Mouse (Mus musculus): Measurements from ENCODE around the gene Lad1.

The Lad1 gene

DNA sequence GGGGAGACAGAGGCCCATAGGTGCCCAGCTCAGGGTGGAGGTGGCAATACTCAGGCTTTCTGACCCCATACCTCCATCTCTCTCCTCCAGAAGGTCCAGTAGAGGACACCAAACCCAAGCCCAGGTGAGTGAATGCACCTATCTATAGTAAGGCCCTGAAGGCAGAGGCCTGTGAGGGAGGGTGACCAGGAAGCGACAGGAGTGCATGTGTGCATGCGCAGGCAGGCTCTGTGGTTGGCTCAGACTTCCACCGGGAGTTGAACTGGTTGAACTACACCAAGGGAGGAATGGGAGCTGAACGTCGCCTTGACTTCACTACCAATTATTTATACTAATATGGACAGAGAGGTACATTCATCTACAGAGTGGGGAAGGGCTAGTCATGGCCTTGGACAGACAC, 28.2 kb downstream of the Lad1 start:
- DNase-seq (ENCODE audit: low read depth, low spot score): no peak

DNA sequence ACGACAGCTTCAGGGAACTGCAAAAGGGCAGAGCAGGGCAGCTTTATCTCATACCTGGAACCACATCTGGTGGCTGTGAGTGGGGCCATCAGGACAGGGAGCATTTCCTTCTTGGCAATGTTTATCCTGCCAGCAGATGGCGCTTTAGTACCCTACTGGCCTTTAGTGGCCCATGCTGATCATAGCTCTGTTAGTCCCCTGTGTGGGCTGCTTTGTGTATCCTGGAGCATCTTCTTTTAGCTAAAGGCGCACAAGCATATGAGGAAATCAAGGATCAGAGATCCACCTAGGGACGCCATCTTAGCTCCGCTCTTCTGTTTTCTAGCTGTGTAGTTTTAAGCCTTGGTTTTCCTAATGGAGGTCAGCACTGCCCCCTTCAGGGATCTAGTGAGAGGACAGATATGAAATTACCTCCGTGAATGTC, 28.8 kb downstream of the Lad1 start:
- peak; percentile 79 for DNase-seq (ENCODE audit: low read depth, low spot score)

DNA sequence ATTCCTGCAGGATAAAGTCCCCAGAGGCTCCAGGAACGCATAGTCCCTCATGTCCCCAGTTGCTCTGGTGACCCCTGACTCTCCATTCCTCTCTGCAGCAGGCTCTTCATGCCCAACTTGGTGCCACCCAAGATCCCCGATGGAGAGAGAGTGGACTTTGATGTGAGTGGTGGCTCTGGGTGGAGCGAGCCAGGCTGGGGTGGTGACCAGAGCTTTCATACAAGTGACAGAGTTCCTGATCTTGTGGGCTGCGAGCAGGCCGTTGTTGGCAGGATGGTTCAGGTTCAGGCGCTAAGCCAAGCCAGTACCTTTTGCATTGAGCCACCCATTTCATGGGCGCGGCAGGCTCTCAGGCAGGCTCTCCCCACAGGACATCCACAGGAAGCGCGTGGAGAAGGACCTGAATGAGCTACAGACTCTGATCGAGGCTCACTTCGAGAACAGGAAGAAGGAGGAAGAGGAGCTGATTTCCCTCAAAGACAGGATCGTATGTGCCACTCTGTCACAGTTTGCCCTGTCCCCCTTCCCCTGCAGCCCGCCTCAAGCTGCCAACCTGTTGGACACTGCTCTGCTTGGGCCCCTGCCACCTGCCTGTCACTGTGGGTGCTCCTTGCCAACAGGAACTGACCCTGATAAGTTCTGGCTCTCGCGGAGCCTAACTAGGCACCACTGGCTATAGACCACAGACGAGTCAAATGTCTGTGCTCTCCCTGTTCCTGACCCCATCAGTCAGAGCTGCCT, 29.4 kb downstream of the Lad1 start:
- DNase-seq (ENCODE audit: low read depth, low spot score): no peak

DNA sequence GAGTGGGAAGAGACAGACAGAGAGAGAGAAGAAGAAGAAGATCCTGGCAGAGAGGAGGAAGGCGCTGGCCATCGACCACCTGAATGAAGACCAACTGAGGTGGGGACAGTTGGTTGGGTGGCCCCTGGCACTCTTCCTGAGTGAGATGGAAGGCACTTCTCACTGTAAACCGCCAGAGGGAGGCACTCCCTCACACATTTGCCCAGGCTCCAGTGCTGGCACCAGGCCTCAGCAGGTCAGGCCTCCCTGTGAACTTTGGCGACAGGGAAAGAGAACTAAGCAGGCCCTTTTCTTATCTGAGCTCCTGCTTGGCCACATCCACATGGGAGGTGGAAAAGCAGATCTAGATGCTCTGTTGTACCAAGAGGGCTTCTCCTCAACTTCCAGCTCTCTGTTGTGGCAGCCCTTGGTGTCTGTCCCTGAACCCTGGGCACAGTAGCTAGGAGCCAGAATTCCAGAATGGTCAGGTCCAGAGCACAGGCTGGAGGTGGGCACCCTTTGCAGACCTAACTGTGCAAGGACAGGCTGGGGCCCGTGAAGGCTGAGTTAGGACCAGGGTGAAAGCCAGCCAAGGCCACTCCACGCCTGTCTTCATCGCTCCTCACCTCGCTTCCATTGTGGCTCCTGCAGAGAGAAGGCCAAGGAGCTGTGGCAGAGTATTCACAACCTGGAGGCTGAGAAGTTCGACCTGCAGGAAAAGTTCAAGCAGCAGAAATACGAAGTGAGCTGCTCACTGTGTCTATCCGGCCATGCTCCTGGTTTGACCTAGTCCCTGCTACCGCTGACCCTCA, 32.5 kb downstream of the Lad1 start:
- peak; percentile 45 for DNase-seq (ENCODE audit: low read depth, low spot score)

DNA sequence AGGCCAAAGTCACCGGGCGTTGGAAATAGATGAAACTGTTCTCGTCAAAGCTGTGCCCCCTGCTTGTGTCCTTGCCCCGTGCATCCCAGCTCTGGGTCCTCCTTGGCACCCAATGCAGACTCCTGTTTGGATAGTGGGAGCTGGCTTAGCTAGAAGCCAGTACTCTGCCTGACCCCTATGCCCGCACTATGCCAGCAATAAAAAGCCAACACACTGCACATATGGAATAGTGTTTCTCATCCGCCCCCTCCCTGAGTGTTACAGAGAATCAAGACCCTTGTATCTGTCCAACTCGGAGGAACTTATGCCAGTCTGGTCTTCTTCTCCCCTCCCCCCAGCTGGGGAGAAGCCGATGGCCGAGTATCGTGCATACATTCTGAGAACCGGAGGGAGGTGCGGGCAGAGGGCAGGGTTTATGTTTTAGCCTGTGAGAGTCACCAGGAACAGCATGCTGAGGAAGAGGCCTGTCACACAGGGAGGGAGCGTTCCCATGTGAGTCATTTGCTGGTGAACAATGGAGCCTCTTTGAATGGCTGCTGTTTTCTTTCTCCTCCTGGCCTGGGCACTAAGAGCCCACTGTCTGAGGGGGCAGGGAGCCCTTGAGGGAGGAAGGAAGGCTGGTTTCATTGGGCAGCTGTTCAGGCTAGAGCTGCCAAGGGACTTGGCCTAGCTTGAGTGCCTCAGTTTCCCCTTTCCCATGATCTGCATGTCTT, 33.8 kb downstream of the Lad1 start:
- no peak for DNase-seq (ENCODE audit: low read depth, low spot score)

DNA sequence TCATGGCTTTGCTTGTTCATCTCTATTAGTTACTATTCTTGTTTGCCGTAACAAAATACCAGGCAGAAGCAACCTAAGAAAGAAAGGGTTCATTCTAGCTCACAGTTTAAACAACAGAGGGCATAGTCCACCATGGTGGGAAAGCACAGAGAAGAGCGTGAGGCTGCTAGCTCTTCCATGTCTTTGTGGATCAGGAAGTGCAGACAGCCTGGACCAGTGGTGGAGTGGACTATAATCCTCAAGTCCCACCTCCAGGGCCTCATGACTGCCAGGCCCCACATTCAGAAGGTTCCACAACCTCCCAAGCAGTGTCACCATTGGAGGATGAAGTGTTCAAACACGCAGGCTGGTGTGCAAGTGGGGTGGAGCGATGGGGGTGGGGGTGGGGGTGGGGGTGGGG, 34.8 kb downstream of the Lad1 start:
- DNase-seq (ENCODE audit: low read depth, low spot score): no peak

DNA sequence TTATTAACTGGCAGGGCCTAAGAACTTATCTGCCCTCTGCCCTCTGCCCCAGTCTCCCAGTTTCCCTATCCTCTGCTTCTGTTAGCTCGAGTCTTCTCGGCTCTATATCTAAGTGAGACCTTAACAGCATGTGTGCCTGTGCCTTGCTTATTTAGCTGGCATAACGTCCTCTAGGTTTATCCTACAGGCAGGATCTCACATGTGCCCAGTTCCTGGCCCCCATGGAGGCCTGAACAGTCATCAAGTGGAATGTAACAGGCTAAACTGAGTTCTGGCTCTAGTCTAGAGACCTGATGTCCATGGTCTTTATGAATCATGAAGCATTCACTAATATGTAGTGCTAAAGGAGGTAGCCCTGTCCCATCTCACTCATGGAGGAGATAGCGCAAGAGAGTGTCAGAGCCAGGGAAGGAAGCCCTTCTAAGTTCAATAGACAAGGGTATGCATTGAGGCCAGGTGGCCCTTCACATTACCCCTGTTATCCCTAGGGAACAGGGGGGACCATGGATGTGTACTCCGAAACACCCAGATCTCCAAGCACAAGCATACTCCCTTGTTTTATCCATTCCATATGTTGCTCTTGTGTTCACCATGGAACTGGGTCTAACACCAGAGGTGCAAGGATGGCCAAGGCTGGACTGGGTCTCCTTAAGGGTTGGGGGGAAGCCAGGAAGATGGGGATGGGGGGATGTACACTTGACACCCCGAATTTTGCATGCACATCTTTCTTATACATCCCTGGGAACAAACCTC, 36.4 kb downstream of the Lad1 start:
- DNase-seq (ENCODE audit: low read depth, low spot score): no peak

DNA sequence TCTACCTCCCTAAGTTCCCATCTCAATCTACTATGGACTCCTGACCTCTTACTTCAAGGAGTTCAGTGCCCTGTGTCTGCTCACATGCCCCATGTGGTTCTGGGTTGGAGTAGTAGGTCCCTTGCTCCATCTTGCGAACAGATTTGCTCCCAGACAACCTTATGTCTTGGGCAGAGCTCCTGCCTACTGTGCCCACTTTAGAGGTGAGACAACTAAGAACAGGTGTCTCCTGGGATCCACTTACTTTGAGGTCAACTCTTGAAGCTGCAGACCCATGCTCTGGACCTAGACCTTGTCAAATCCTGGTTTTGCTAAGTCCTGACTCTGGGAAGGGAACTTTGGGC, 36.9 kb downstream of the Lad1 start:
- DNase-seq (ENCODE audit: low read depth, low spot score): no peak

DNA sequence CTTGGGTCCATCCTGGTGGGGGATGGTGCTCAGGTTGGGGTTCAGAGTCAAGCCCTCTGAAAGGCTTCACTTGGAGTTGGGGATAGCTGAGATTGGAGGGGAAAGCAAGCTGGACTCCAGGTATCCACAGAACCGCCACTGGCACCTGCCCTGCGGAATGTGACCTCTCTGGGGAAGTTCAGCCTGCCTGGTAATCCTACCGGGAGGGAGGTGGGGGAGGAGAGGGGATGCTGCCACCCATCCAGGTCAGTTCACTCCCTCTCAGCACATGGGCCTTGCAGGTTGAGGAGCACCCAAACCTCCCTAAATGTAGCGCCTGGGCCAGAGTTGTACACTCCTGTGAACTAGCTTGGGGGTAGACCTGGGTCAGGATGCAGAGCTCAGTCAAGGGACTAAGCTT, 37.7 kb downstream of the Lad1 start:
- DNase-seq (ENCODE audit: low read depth, low spot score): no peak

DNA sequence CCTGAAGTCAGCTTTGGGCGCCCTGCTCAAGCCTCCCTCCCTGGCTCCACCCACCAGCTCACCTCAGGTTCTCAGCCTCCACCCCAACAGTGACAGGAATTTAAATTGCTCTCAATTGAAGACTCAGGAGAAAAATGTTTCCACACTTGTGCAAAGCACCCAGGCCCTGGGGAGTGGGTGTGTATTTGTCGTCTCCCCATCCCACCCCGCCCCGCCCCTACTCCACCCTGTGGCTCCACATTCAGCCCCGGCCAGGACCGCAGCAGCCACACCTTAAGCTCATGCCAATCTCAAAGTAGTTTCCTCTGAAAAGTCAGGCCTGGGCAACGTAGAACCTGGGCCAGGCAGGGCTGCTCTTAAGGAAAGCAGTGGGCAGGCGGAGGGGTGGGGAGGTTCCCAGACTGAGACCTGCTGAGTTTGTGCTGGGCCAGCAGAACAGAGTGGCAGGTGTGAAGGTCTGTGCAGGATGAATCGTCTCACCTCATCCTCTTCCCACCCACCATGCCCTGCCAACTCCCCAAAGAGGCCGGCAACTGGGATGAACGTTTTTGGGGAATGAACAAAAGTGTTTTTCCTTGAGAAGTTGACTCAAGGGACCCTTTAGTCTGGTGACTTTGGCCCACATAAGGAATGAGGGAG, 38.9 kb downstream of the Lad1 start:
- peak; percentile 79 for DNase-seq (ENCODE audit: low read depth, low spot score)

DNA sequence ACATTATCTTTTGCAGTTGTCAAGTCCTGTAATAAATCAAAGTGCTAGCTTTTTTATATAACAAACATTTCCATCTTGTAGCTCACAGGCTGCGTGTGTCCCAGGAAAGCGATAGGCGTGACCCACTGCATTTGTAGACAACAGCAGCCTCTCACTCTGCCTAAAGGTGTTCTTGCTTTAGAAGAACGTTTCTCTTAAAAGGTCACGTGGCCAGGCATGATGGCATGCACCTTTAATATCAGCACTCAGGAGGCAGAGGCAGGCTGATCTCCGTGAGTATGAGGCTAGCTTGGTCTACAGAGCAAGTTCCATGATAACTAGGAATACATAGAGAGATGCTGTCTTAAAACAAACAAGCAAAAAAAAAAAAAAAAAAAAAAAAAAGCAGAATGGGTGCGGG, 40.1 kb downstream of the Lad1 start:
- no peak for DNase-seq (ENCODE audit: low read depth, low spot score)

DNA sequence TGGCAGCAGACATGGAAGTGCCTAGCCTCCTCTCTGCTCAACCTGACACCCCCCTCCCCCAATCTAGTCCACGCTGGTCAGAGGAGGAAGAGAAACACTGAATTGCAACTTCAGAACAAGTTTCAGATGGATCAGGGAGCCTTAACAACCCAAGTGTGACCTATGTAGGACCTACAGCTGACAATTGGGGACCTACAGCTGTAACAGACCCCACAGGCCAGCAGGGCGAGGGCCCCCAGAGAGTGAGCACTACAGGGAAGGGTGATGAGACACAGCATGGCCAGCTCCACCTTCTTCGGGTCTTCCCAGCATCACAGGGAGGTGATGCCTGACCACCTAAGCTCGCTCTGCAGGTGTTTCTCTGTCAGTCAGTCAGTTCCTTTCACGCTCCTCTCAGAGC, 42.7 kb downstream of the Lad1 start:
- DNase-seq (ENCODE audit: low read depth, low spot score): no peak

DNA sequence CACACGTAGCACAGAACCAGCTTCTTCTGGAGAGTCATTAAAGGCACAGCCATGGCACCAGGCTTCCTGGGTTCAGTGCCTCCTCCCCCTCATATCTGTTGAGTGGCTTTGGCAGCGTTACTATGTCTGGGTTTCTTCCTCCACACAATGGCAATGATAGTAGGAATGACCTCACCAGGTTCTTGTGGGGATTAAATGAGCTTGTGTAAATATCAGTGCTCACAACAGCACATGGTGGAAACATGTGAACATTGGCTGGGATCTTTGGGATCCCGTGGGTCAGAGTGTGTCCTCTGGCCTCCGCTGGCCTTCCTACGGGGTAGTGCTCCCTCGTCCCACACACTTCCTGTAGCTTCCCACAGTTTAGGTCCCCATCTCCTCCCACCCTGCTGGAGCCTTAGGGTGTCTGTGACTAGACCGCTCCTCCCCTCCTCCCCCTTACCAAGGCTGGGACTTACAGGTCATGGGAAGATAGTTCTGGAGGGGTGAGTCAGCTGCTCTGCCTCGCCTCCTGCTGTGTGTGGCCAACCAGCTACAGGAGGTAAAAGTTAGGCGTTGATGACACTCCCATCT, 43.7 kb downstream of the Lad1 start:
- DNase-seq (ENCODE audit: low read depth, low spot score): peak; percentile 18

DNA sequence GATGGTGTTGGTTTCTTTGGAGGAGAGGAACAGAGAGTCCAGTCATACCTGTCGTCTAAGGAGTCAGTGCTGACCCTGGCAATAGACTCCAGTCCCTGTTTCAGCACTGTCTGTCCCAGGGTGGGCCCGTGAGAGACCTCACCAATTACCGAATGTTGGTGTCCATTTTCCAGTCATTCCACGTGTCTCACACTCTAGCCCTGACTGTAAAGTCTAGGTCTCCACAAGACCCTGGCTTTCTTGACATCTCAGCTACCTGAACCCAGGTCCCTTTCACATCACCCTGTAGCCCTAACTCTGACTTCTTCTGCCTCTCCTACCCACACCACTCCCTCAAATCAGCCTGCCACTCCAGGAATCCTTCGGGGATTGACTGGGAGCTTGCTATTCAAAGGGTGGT, 44.2 kb downstream of the Lad1 start:
- DNase-seq (ENCODE audit: low read depth, low spot score): no peak

DNA sequence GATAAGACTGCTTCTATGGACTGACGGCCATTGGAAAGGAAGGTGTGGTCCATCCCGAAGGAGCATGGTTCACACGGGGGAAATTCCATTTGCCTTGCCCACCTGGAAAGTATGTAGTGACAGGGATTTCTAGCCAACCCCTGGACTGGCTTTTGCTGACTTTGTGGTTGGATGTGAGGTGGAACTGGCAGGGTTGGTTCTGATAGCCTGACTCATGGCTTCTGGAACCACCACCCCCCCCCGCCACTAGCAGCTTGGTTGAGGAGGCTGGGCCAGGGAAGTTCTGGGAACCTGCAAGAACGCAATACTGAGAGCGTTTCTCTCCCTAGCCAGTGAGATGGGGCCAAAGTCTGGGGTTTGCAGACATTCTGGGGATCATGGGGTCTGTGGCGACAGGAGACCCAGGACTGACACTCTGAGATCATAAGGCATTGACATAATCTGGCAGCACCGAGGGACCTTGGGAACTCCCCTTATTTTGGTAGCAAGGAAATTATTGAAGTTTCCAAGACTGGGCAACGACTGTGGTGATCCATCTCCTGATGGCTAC, 45.5 kb downstream of the Lad1 start:
- no peak for DNase-seq (ENCODE audit: low read depth, low spot score)

DNA sequence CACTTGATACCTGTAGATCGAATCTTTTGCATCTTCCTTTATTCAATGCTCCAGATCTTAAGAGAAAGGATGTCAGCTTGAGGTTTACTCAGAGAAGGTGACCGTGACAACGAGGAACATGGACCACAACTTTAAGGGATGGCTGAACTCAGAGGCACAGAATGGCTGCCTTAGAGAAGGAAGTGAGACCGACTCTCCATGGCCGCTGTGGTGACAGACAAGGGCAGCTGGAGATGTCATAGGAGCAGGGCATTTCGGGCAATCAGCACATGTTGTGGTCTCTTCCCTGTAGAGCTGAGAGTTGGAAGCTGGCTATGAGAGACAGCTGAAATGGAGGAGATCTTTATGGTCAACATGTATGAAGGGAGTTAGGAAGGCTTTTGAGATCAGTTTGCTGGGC, 46.4 kb downstream of the Lad1 start:
- DNase-seq (ENCODE audit: low read depth, low spot score): no peak

DNA sequence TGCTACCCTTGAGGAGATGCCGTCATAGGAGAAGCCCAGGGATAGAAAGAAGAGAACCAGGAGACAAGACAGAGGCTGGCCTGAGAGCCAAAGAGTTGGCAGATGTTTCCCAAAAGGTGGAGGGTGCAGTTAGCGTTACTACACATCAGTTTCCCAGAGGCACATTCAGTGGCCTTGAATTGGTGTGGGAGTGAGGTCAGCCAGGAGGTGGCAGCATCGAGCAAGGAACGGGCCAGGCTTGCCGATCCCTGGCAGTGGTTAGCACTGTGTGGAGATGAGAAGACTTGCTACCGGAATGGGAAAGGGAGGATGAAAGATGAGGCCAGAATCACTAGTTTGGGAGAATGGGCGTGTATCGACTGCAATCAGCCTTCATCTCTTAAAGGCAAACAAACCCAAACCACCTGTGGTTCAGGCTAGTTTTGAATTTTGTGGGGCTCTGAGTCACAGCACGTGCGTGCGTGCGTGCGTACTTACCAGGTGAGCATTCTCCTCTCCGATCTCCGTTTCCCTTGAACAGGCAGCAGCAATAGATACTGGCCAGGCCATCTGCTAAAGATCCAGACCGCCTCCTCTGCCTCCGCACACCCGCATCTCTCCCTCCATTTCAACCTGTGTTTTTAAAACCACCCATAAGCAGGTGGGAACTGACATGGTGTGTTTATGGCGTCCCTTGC, 47.3 kb downstream of the Lad1 start:
- peak; percentile 88 for DNase-seq (ENCODE audit: low read depth, low spot score)

DNA sequence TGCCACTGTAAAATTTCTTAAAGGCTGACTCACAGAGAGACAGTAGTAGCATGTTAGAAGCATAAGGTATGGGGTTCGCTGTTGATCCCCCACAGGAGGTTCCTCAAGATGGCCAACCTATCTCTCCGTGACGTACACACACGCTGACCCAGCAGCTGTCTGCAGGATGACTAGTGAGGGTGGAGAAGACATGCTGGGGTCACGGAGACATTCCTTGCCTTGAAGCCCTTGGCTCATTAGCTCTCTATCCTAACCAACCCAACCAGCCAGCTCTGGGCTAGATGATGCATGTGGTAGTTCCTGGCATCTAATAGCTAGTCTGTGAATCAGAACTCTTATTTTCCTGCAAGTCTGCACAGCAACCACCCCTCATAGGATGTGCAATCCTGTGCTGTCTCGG, 50.2 kb downstream of the Lad1 start:
- DNase-seq (ENCODE audit: low read depth, low spot score): no peak

DNA sequence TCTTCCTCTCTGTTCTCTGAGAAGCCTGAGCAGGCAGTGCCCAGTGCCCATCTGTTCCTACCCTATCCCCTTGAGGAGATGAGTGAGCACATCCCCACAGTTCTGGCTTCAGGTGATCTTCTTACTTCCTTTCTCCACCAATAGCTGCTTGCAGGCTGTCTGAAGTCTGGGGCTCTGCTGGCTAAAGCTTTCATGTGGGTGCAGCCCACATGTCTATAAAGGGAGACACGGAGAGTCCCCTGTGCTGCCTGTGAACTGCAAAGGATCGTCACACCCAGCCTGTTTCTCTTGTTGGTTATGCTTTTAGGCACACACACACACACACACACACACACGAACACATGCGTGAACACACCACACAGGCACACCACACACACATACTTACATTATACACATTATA, 54.6 kb downstream of the Lad1 start:
- DNase-seq (ENCODE audit: low read depth, low spot score): no peak

DNA sequence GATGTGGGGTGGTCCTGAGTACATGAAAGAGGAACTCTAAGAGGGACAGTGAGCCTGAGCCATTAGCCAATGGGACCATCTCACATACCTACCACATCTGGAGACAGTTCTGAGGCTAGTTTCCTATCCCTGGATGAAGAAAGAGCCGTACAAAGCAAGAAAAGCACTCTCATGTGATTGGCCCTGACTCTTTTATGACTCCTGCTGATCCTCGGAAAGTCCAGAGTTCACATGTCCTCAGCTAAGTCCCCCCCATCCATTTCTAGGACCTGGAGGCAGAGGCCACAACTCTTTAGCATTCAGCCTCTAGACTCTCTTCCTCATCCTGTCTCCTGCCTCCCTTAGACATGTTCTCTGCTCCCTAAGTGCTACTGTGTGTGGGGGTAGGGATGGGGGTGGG, 58.9 kb downstream of the Lad1 start:
- no peak for DNase-seq (ENCODE audit: low read depth, low spot score)

Data from ZHBTc4 (cell line).